Mouse (Mus musculus) central nervous system, embryonic 14 days (tissue): Measurements from ENCODE around the gene Zscan22. TPM values are rescaled to one million over a fixed set of nuclear protein-coding genes. Genes with fewer than 3 reads are reported as not detected.

Source experiments
- polyA plus RNA-seq: library from polyadenylated mRNA; depleted of rRNA; stranded (reverse); fragments of >200 nt; gene quantifications from 2 replicates; pipeline ENCODE4 v1.2.3, GENCODE M21; 2012; rRNA removed

The Zscan22 gene
- 12.6 and 13.3 TPM in 2 replicates for polyA plus RNA-seq

DNA sequence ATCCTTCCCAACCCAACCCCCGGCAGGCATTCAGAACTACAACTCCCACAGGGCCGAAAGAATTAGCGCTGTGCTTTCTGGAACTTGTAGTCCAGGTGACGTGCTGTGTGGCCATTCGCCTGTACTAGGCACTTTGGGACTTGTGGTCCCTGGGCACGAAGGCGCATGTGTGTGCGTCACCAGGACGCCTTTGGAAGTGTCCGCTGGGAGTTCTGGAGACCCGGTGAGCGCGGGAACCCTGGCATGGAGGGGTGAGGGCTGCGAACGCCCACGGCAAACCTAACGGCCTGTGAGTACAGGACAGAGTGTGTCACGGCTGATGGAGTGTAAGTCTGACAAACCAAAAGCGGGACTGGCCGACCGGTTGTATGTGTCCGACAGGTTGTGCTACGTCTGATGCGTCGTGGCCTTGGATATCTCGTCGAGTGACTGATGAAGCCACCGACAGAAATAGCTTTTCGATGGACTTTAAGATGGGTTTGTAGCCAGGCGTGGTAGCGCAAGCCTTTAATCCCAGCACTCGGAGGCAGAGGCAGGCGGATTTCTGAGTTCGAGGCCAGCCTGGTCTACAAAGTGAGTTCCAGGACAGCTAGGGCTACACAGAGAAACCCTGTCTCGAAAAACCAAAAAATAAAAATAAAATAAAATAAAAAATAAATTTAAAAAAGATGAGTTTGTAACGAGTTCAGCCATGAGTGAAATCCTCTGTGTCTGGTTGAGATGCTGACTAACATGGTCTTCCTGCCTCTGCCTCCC lies at the start of gene Zscan22:
TSS of gene Zscan22 (plus strand) at position 161 of the 756 bp plus-strand sequence.

DNA sequence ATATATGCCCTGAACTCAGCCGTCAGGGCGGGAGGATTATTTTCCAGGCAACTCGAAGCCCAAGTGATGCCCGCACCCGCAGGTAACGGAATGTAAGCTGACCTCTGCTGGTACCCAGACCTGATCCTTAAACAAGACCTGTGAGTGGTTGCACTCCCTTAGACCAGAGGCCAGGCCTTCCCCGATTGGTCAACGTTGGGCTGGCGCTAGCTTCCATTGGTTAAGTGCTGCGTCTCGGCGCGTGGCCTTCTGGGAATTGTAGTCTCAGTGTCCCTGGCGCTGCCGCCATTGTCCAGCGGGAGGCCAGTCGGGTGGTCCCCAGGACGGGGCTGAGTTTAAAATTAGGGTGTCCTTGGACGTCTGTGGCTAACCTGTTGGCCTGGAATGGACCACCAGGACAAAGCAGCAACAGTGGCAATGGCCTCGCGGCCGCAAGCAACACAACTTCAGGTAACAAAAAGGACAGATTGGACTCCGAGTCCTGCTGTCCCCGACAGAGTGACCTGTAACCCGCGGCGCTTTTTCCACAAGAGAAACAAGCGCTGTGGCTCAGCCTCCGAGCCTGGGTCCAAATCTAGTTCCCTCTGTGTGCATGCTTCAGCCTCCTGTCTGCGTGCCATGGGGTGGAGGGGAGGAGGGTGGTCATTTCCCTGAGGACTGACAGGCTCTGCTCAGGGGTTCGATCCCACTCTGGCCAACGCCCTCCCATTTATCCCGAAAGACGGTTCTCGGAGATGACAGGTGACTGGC lies 16.5 kb upstream of the Zscan22 start, which contains the start of gene Zfp128:
TSS of gene Zfp128 (plus strand) at position 267 of the 750 bp plus-strand sequence.

DNA sequence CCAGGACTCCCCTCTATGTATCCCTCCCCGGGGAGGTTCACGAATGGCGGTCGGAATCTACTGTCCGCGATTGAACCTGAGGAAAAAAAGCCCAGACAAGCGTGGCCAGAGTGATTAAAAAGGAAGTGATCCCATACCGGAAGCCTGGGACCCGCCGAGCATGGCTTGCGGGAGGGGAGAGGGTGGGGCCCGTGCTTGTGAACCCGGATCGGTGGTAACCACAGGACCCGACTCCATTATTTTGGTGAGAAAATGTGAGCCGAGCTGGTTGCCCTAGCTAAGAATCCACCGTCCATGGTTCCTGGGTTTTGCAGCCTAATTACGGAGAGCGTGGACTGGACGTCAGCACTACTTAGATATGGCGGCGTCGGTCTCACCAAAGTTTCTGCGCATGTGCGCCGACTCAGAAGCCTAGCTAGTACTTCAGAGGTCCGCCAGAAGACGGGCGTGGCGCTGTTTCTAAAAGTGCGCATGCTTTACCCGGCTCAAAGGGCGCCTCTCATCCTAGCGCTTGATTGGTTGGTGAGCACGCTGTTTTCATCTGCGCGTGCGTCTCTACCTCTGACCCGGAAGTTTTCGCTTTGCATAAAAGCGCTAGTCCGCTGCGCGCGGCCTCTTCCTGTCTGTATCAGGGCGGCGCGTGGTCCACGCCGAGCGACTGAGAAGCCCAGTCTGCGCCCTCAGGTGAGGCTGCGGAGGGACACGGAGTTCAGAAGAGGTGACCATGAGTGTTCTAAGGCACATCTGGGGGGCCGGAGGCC lies 24.3 kb downstream of the Zscan22 start, which contains the start of gene Rps5:
TSS of gene Rps5 (plus strand) at position 586 of the 761 bp plus-strand sequence.

DNA sequence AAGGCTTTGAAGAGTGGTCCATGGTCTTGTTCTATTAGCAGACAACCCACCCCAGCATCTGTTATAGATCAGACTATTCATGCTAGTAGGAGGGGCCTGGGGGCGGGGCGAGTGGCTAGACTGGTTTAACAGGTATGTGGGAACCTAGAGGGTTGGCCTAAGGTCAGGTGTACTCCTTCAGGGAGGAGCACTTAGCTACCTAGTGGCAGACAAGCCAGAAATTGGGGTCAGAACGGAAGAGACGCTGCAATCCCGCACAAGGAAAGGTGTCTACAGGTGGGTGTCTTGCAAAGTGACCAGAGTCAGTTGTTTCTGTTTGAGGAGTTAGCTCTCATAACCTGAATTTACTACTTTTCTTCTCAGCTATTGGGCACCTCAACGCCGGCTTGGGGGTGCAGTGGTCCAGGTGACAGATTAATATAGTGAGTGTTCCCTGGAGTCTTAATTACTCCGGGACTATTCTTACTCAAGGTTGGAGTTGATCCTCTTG lies 29.6 kb downstream of the Zscan22 start, which contains the start of gene Rnf225:
TSS of gene Rnf225 (plus strand) at position 226 of the 490 bp plus-strand sequence.

Other genes with a start within 250 kb of the Zscan22 start
- not detected in 2 replicates for gene Vmn2r55, start 212.8 kb upstream of the Zscan22 start, polyA plus RNA-seq
- gene Vmn2r56, start 162.8 kb upstream of the Zscan22 start, polyA plus RNA-seq: not detected in 2 replicates
- gene Zscan18, start 94.2 kb upstream of the Zscan22 start, polyA plus RNA-seq: 22.9 and 25.7 TPM in 2 replicates
- gene Zfp329, start 79.0 kb upstream of the Zscan22 start, polyA plus RNA-seq: 19.9 and 21.0 TPM in 2 replicates
- 10.8 and 11.1 TPM in 2 replicates for gene Zfp110, start 63.1 kb upstream of the Zscan22 start, polyA plus RNA-seq
- 7.5 and 8.7 TPM in 2 replicates for gene Zfp128, start 16.6 kb upstream of the Zscan22 start, polyA plus RNA-seq
- 1,967 and 2,052 TPM in 2 replicates for gene Rps5, start 24.5 kb downstream of the Zscan22 start, polyA plus RNA-seq
- 2.3 and 2.4 TPM in 2 replicates for gene Rnf225, start 29.6 kb downstream of the Zscan22 start, polyA plus RNA-seq
- gene Zfp324, start 68.0 kb downstream of the Zscan22 start, polyA plus RNA-seq: 10.4 and 11.4 TPM in 2 replicates
- gene Zfp446, start 80.0 kb downstream of the Zscan22 start, polyA plus RNA-seq: 13.4 and 14.1 TPM in 2 replicates
- gene Slc27a5, start 100.4 kb downstream of the Zscan22 start, polyA plus RNA-seq: 1.0 and 1.2 TPM in 2 replicates
- 546 and 564 TPM in 2 replicates for gene Trim28, start 101.3 kb downstream of the Zscan22 start, polyA plus RNA-seq
- 40.4 and 41.9 TPM in 2 replicates for gene Zbtb45, start 112.2 kb downstream of the Zscan22 start, polyA plus RNA-seq
- gene Chmp2a, start 137.0 kb downstream of the Zscan22 start, polyA plus RNA-seq: 199 and 203 TPM in 2 replicates
- 327 and 336 TPM in 2 replicates for gene Ube2m, start 140.5 kb downstream of the Zscan22 start, polyA plus RNA-seq
- gene Mzf1, start 156.9 kb downstream of the Zscan22 start, polyA plus RNA-seq: 9.8 and 10.5 TPM in 2 replicates
- 0.04 TPM in 2 replicates for gene Vmn1r85, start 197.4 kb downstream of the Zscan22 start, polyA plus RNA-seq
- not detected in 2 replicates for gene Vmn1r86, start 222.1 kb downstream of the Zscan22 start, polyA plus RNA-seq
- not detected in 2 replicates for gene Vmn1r87, start 242.3 kb downstream of the Zscan22 start, polyA plus RNA-seq